Mouse (Mus musculus): Measurements from ENCODE around the gene Grid2.

Gene Grid2

DNA sequence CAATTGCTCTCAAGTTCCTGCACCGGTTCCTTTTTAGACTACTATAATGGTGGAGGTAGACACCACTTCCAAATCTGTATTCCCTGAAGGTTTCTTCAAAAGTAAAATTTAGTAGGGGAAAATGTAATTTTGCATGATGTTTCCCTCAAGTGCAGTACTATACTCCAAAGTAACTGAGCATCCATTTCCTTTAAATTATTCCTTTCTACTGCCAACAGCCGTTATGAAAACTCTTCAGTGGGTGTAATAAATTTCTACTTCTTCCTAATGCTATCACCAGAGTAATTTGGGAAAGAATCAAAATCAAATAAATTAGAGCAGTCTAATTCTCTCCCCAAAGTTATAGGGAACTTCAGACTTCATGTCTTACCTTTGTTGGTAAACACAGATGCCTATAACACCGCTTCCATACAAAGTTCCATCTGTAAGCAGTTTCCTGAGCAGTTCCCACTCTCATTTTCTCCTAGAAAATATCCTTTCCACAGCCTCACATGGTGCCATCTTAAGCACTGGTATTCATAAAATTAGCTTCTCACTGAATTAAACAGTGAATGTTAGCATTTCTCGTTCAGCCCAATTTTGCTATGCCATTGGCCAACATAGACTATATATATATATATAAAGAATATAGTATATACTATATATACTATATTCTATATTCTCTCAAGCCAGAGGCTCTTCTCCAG, 1142.9 kb downstream of the Grid2 start:
- DNase-seq = no peak

DNA sequence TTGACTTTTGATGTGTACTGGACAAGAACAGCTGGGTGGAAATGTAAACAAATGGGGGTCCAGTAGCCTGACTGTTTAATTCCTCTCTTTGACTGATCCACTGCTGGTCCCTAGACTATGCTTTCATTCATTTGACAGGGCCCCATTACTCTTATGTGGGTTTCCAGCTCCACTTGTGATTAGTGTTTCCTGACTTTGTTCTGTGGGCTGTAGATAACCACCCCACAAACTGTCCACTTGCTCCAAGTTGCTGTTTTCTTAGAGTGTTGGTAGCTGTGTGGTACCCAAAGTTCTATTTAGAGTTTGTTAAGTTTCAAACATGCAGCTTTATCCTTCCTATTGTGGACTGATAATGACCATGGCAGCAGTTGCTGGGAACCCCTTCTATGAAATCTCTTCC, 1172.0 kb downstream of the Grid2 start:
- no peak for DNase-seq

DNA sequence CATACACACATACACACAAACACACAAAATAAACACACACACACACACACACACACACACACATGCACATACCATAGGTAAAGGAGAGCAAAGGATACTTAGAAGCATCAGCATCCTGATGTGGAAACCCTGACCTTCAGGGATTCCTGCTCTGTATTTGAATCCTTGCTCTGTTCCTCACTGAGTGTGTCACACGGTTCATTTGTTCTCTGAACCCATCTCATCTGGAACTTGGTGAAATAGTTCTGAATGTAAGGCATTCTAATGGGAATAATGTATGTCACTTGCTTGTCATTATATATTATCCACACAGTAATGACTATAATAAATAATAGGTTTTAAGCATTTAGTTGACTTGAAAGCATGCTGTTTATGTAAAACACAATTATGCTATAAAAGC, 1173.2 kb downstream of the Grid2 start:
- DNase-seq = no peak

DNA sequence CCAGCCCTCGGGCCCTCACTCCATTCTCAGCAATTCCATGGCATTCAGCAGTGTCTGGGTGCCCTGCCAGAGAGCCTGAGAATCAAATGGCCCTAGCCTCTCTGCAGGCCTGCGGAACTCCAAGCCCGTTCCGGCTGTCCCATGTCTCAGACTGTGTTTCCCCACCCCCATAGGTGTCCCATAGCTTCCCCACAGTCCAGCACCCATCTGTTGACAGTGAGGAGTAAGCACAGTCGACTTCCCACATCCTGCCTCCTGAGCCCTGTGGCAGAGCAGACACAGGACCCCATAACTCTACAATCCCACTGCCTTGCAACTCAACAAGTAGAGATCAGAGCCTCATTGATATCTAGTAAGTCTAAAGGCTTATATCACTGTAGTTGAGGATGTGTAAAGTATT, 1192.5 kb downstream of the Grid2 start:
- DNase-seq = no peak

DNA sequence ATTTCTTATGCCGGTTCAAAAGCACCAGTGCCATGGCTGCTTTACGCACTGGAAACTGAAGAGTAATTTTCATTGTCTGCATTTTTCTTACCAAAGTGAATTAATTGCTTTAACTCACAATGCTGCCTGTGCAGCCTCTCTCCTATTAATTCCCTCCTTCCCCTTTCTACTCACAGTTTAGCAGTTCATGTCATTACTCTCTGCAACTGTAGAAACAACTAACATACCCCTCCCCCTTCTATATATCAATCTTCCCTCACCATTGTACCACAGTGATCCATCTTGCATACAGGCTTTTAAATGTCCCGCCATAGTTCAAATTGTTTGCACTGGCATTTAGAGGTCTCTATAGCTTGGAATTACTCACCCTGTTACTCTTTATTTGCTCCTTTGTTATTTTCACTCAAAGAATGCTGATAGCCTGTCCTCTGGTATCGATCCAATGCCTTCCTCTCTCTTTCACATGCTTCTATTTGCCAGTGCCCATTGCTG, 1193.2 kb downstream of the Grid2 start:
- no peak for DNase-seq

DNA sequence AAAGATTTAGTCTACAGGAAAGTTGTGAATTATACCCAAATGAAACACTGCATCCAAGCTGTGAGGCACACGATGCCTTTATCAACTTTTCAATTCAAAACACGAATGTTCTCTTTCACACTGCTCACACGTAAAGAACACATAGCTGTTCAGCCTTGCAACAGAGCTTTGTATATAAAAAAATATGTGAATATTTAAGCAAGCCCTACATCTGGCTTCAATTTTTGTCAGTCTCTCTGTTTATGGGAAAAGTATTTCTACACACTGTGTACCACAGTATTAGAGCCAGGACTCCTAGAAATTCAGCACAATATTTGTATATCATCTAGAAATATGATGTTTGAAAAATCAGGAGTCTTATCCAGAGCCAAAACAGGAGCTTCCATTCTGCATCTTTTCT, 1195.1 kb downstream of the Grid2 start:
- DNase-seq = no peak

DNA sequence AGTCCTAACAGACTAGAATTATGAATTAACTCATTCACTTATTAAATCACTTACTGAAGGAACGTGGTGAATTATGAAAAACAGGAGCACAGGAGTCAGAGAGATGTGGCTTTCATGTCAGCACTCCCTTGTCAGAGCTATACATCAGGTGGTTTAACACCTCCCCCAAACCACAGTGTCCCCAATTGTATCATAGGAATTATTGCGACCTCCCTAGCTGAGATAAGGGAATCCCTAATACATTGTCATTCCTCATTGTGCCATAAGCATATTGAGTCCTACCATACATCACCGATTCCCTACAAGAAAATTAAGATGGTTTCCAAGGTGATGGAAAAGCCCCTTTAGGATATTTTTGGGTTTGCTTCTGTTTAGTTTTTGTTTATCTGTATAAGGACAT, 1224.2 kb downstream of the Grid2 start:
- no peak for DNase-seq

DNA sequence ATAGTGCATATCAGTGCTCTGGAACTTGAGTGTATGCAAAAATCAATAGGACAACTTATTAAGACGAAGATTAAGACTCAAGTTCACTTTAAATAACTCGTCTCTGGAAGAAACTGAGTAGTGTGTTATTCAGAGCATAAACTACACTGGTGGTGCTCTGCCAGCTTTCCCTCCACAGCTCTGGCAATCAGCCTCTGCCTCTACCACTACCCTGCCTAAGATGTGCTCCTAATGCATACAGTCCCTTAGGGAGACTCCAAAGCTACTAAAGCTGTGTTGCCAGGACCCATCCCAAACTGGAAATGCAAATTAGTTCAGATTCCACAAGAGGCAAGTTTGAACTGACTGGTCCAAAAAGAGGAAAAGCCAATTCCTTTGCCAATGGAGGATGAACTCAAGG, 1224.9 kb downstream of the Grid2 start:
- DNase-seq = no peak

DNA sequence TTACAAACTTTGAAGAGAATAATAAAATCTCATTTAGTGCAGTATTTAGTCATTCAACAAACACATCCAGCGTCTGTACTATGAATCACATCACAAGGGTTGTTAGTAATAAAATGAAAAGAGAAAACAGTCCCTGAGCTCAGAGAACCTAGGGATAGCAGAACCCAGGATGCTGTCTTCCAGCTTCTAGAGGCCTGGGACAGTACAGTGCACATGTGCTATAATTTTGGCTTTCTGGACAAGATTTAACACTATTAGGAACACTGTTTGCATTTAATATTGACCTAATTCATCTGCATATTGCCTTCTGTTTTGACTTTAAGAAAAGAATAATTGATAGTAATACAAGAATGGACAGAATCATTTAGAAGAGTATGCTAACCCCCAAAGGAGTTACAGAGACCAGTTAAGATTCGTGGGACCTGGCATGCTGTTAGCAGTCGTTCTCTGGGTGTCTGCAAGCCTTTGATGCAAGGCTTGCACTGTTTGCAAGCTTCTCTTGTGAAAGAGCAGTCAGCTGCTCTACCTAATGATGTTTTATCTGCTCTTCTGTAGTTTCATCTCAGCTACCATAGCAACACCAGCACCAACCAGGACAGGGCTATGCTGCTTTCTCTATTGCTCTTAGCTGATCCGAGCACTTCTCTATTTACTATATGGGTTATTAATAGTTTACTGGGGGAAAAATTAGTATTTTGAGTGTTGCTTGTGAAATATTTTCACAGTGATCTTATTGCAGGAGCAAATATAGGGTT, 1234.8 kb downstream of the Grid2 start:
- DNase-seq = no peak

DNA sequence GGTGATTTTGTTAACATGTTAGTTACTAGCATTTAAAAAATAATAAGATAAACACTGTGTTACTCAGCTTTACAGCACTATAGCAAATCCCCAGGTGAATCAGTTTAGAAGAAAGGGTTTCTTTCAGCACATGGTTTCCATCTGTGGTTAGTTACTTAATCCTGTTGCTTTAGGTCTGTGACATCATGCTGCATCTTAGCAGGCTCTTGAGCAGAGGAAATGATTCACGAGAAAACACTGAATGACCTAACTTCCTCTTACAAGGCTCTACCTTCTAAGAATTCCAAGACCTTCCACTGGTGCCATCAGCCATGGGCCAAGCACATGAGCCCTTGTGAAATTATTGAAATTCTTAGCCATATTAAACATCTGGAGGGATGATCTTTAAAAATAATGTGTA, 1248.7 kb downstream of the Grid2 start:
- DNase-seq = no peak

DNA sequence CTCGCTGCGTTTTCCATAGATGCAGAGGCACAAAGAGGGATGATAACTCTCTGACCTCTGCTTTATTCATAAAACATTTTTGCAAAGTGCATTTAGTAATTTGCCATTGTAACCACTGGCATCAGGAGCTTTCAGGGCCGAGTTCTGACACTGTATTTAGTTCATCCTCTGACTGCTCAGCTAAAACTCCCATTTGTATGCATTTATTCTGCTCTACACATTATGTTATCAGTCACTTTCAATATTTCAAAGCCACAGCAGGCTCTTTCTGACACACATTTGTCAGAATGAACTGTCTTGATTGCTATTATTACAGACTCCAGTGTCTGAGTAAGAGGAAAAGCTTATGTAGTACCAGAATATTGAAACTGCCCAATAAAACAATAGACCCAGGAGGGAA, 1286.5 kb downstream of the Grid2 start:
- no peak for DNase-seq

DNA sequence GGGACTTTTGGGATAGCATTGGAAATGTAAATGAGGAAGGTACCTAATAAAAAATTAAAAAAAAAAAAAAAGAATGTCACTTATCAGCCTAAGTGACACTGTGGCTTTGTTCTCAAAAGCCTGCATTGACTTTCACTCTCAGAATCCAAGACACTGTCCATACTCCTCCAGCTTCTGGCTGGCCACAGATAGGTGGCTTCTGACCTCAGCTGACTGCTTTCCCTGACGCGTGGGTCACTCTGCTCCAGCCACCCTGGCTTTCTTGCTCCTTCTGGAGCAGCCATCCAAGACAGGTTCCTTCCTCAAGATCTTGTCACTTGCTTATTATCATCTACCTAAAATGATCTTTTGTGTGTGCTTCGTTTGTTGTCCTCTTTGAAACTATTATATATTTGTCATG, 1298.0 kb downstream of the Grid2 start:
- DNase-seq = no peak

DNA sequence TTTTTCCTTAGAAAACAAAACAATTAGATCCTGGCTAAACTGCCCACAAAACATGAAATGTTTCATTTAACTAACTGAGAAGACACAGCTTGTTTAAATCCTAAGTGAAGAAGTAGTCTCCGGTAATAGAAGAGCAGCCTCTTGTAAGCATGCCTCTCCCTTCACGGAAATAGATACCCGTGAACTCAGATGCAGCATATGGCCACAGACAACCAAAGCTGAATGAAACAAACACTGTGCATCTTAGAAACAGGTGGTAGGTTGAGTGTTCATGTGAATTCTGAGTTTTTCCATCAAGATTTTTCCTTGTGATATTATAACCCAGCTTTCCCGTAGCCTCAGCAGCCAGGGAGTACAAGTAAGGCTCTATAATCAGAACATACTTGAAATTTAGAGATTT, 1299.5 kb downstream of the Grid2 start:
- no peak for DNase-seq

DNA sequence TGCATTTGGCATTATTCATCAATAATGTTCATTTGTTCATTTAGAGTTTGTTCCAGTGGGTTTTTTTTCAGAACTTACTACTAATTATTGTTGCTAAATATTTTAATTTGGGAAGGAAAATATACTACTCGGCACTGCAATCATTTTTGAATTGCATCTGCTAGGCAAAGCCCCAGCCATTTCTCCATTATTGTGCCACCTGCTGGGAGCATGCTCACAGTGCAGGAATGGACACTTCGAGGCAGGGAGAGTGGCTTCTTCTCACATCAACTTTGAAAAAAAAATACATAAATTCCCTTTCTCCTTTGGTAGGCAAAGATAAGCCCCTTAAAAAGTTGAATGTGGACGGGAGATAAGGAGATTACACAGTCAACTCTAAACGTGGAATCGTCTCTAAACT, 1312.9 kb downstream of the Grid2 start:
- DNase-seq = no peak

DNA sequence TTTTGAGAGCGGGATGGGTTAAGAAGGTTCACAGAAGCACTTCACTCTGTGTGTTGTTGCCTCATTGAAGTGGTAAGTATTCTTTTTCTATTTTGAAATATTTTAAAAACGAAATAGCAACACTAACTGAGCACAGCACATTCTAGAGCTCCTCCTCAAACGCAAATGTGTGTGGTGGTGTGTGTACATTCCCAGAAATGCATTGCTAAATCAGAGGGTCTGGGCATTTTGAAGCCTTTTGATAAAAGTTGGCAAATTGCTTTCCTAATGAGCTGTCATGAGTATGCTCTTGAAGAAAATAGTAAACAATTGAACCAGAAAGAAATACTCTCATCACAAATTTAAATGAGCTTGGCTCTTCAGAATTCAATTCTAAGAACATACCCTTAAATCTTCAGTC, 1325.7 kb downstream of the Grid2 start:
- DNase-seq = no peak

DNA sequence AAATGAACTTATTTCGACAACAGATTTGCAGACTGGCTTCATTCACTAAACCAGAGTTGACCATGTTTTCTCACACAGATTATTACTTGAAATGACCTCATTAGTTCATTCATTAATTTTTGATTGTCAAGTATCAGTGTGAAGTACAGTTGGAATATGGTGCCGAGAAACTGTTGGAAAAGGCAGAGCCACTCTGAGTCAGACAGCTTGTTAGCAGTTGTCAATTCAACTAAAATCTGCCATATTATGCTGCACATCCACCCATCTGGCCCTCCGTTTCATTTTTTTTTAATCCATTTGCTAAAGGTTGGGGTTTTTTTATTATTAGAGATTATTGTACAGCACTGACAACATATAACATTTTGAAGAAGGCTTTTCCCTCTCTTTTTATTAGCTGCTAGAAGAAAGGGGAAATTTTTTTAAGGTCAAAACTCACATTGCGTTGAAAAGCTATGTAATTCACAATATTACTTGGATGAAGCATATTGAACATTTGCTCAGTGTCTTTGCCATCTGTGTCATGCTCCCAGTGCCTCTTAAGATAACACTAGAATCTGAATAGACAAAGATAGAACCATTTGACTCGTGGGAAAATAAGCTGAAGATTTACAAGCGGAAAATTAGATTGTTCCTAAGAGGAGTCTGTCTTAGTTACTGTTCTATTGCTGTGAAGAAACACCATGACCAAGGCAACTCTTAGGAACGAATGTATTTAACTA, 1333.0 kb downstream of the Grid2 start:
- DNase-seq = no peak

DNA sequence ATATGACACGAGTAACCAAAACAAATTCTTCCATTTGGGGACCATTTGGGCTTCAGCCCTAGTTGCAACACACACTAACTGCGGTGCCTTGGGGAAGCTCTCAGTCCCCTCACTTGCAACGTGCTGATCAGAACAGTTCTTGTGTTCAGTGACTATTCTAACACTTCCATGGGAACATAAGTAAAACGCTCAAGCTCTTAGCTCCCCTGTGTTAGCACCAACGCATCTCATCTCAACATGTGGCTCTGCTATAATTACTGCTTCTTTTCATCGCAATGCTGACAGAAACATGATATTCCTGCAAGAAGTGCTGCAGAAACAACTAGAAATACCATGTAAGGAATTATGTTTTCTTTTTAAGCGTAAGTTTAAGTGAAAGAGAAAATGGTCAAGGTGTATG, 1340.6 kb downstream of the Grid2 start:
- no peak for DNase-seq

DNA sequence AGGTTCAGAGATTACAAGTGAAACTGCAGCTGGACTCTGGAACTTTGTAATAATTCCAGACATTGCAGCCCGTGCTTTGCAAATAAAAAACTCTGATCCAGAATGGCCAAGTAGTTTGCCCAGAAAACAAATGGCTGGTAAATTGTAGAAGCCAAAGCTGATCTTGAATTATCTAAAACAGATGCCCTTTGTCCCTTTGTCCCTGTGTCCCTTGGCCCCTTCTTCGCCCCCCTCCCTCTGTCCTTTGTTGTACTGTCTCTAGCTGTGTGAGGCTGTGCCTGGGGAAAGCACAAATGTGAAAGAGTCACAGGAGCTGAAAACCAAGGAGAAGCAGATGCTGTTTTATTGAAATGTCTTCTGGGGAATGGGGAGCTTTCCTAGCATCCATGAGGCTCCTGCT, 1341.2 kb downstream of the Grid2 start:
- no peak for DNase-seq

DNA sequence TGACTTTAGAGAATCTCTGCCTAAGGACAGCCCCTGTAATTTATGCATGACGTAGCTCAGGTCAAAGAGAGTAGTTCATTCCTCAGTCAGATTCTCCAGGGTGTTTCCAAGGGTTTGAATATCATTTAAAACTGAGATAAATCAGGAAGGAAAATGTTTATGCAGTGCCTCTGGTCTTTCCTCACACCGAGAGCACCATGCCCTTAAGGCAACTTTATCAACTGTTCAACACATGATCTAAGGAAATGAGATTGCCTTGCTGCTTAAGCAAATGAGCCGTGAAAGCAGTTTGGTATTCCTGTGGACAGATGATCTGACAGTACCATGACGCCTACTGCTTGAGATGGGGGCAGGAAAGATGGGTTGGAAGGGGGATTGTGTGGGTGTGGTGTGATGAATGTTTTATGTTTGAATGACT, 1342.5 kb downstream of the Grid2 start:
- no peak for DNase-seq

DNA sequence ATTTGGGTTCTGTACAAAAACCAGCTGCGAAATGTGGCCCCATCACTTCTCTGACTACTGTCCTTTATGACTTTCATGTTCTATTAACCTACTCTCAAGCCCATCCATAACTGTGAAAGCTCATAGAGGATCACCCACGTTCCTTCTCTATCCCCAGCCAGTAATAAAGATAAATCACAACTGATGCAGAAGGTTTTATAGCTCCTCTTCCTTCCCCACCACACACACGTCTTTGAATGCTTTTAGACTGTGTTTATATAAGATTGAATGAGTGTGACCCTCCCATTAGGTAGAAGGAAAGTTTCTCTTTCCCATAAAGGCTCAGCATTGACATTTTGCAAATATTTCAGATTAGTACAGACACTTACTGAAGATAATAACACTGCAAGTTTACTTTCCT, 1350.1 kb downstream of the Grid2 start:
- DNase-seq = no peak

DNA sequence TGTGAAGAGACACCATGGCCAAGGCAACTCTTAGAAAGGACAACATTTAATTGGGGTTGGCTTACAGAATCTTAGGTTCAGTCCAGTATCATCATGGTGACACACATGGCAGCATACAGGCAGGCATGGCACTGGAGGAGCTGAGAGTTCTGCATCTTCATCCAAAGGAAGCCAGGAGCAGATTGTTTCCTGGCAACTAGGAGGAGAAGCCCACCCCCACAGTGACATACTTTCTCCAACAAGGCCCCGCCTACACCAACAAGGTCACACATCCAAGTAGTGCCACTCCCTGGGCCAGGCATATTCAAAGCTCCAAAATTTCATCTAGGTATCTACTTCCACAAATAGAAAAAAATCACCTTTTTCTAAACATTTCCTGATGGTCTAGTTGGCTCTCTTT, 1351.4 kb downstream of the Grid2 start:
- DNase-seq = no peak

DNA sequence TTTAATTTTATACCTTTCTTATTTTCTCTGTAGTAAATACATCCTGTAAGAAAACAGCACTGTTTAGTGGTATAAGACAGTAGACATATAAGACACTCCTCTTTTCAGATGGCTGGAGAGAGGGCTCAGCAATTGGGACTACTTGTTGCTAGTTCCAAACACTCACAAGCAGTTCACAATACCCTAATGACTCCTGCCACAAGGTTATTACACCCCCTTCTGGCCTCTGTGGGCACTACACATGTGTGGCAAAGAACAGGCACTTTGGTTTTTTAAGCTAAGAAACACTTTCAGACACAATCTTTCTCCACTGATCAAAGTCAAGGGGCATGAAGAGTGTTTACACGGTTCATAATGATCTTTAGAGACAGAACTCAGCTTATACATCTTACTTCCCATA, 1352.3 kb downstream of the Grid2 start:
- no peak for DNase-seq

DNA sequence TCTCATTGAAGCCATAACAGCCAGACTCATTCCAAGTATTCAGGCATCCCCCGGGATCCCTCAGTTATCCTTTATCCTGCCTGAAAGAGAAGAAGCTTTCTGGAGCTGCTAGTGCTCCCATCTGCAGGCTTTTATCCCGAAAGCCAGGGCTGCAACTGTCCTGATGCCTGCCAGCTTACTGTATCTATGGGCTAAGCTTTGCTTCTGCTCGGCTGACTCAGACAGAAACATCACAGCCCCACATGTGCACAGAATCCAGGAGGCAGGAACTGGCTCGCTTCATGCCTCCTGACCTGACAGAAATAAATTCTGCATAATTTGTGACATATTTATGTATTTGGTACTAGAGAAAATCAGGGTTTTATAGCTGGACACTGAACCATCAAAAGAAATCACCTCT, 1361.2 kb downstream of the Grid2 start:
- no peak for DNase-seq
